Comparison of ENCODE assay signal across 8 mouse cellular contexts in genomic region chr19:4810309-4810708, GRCm38 (mm10). TPM values are rescaled to one million over a fixed set of nuclear protein-coding genes. Genes with fewer than 3 reads are reported as not detected.
DNase-seq lines count a peak whose midpoint lies in the region; ATAC-seq and TF ChIP-seq lines count a peak whose summit lies in the region.

No protein-coding gene starts in this region.

- H3K4me3 ChIP-seq in heart, embryonic 12.5 days, result peak overlapping the region; percentile 81
- H3K4me3 ChIP-seq in E14TG2a.4 (replicated peaks; ENCODE audit: low read length), result peak overlapping the region; percentile 99
- H3K4me3 ChIP-seq in forebrain, embryonic 13.5 days, result peak overlapping the region; percentile 90
- peak overlapping the region; percentile 87 for H3K4me3 ChIP-seq in liver, embryonic 16.5 days (ENCODE audit: low read depth, low read length)

- peak overlapping the region; percentile 83 for H3K4me2 ChIP-seq in heart, embryonic 12.5 days
- H3K4me2 ChIP-seq in forebrain, embryonic 13.5 days, result peak overlapping the region; percentile 90
- peak overlapping the region; percentile 80 for H3K4me2 ChIP-seq in liver, embryonic 16.5 days (ENCODE audit: low read depth, low read length)

- H3K27ac ChIP-seq in heart, embryonic 12.5 days (ENCODE audit: poor library complexity, severe bottlenecking), result peak overlapping the region; percentile 91; the same call in 1 of the 2 replicates
- peak overlapping the region; percentile 89; the same call in 1 of the 2 replicates for H3K27ac ChIP-seq in forebrain, embryonic 13.5 days
- H3K27ac ChIP-seq in liver, embryonic 16.5 days (ENCODE audit: low read length), result peak overlapping the region; percentile 91

- intact Hi-C loops in heart, postnatal 25 days (cut with DNase I), result loop anchor here (2.0 kb wide), 2 partner anchors 20 to 52 kb away; no protein-coding TSS in a partner anchor
- intact Hi-C loops in left cerebral cortex, postnatal 25 days (cut with DNase I), result no loop called here

- H3K4me1 ChIP-seq in heart, embryonic 12.5 days (replicated peaks), result peaks cover 22% of the 10 kb centered on the region
- peaks cover 43% of the 10 kb centered on the region for H3K4me1 ChIP-seq in E14TG2a.4 (replicated peaks; ENCODE audit: low read depth, low read length)
- H3K4me1 ChIP-seq in forebrain, embryonic 13.5 days, result peaks cover 31% of the 10 kb centered on the region
- peaks cover 23% of the 10 kb centered on the region for H3K4me1 ChIP-seq in liver, embryonic 16.5 days (ENCODE audit: control insufficient read depth, low read depth, low read length)

- 0% methylated on average over 14 of the region's 14 CpGs for WGBS in heart, embryonic 12.5 days
- under 1% methylated on average over 14 of the region's 14 CpGs for WGBS in forebrain, embryonic 13.5 days
- WGBS in liver, embryonic 16.5 days (ENCODE audit: insufficient replicate concordance), result under 1% methylated on average over 14 of the region's 14 CpGs

- TF ChIP-seq CTCF in E14TG2a.4 (conservative IDR thresholded peaks at IDR 0.05; ENCODE audit: low read length), result no peak

- no peak for DNase-seq in heart, postnatal 25 days (ENCODE audit: low spot score)
- no peak for DNase-seq in gastrocnemius, postnatal 25 days
- no peak for DNase-seq in left cerebral cortex, postnatal 25 days (ENCODE audit: low spot score in 2 of 2)

- peak overlapping the region; percentile 89 for H3K9ac ChIP-seq in heart, embryonic 12.5 days
- H3K9ac ChIP-seq in forebrain, embryonic 13.5 days, result peak overlapping the region; percentile 82
- H3K9ac ChIP-seq in liver, embryonic 16.5 days (ENCODE audit: low read depth, low read length), result peak overlapping the region; percentile 75

- peaks cover 5% of the 10 kb centered on the region; the same call in 1 of the 2 replicates for H3K36me3 ChIP-seq in heart, embryonic 12.5 days
- peaks cover 43% of the 10 kb centered on the region for H3K36me3 ChIP-seq in E14TG2a.4 (ENCODE audit: insufficient read depth, low read length)
- H3K36me3 ChIP-seq in forebrain, embryonic 13.5 days (ENCODE audit: poor library complexity, severe bottlenecking), result no peaks in the 10 kb centered on the region
- no peaks in the 10 kb centered on the region for H3K36me3 ChIP-seq in liver, embryonic 16.5 days (ENCODE audit: control insufficient read depth, insufficient read depth)

- no peaks in the 10 kb centered on the region for H3K27me3 ChIP-seq in heart, embryonic 12.5 days (replicated peaks)
- H3K27me3 ChIP-seq in E14TG2a.4 (ENCODE audit: insufficient read depth, low read length), result no peaks in the 10 kb centered on the region
- no peaks in the 10 kb centered on the region; the same call in 1 of the 2 replicates for H3K27me3 ChIP-seq in forebrain, embryonic 13.5 days
- H3K27me3 ChIP-seq in liver, embryonic 16.5 days (ENCODE audit: control insufficient read depth, insufficient read depth, low read depth, low read length), result no peaks in the 10 kb centered on the region

- no peak for ATAC-seq in heart, embryonic 12.5 days (ENCODE audit: insufficient number of reproducible peaks, low FRiP score)
- no peak for ATAC-seq in forebrain, embryonic 13.5 days
- no peak for ATAC-seq in liver, embryonic 16.5 days (ENCODE audit: low read depth)
- ATAC-seq in erythroid progenitor cell, adult 5-6 weeks (replicated peaks; ENCODE audit: low FRiP score, poor library complexity, severe bottlenecking), result no peak

- no peaks in the 10 kb centered on the region for H3K9me3 ChIP-seq in heart, embryonic 12.5 days (replicated peaks)
- H3K9me3 ChIP-seq in E14TG2a.4 (ENCODE audit: low read length), result no peaks in the 10 kb centered on the region
- H3K9me3 ChIP-seq in forebrain, embryonic 13.5 days (replicated peaks), result no peaks in the 10 kb centered on the region
- no peaks in the 10 kb centered on the region for H3K9me3 ChIP-seq in liver, embryonic 16.5 days (replicated peaks; ENCODE audit: control insufficient read depth, low read length)

RNA-seq across cellular contexts. Expression of gene Gm21992, which starts 1.1 kb away (rescaled TPM):
- 27.0 and 29.6 TPM in 2 replicates for polyA plus RNA-seq in heart, embryonic 12.5 days (2016; fragmentation: Nextera tagmentation; extraction: Ambion mirVana)
- 10 to 100 TPM; 12.7 to 17.2 TPM for total RNA-seq in heart, postnatal 25 days (2021)
- polyA plus RNA-seq in forebrain, embryonic 13.5 days (2015; fragmentation: Nextera tagmentation; extraction: Ambion mirVana), result 43.0 and 47.4 TPM in 2 replicates
- polyA plus RNA-seq in liver, embryonic 16.5 days (2015; fragmentation: Nextera tagmentation; extraction: Ambion mirVana), result 11.7 and 13.7 TPM in 2 replicates
- total RNA-seq in erythroid progenitor cell, adult 5-6 weeks (2015; ENCODE audit: low replicate concordance), result 13.7 and 83.8 TPM in 2 replicates
- total RNA-seq in erythroid progenitor cell, adult 5-6 weeks (2017; ENCODE audit: low replicate concordance), result 29.0 and 62.2 TPM in 2 replicates
- 1 to 10 TPM; 8.9 to 9.4 TPM for total RNA-seq in gastrocnemius, postnatal 25 days (2021)
- total RNA-seq in left cerebral cortex, postnatal 25 days (2021), result 10 to 100 TPM; 21.8 to 21.9 TPM

RNA-seq across cellular contexts. Expression of gene Rbm14, which starts 1.1 kb away (rescaled TPM):
- polyA plus RNA-seq in heart, embryonic 12.5 days (2016; fragmentation: Nextera tagmentation; extraction: Ambion mirVana), result 59.8 and 64.5 TPM in 2 replicates
- total RNA-seq in heart, postnatal 25 days (2021), result 10 to 100 TPM; 15.3 to 25.9 TPM
- polyA plus RNA-seq in forebrain, embryonic 13.5 days (2015; fragmentation: Nextera tagmentation; extraction: Ambion mirVana), result 88.3 and 95.3 TPM in 2 replicates
- polyA plus RNA-seq in liver, embryonic 16.5 days (2015; fragmentation: Nextera tagmentation; extraction: Ambion mirVana), result 39.1 and 41.2 TPM in 2 replicates
- 28.1 and 35.3 TPM in 2 replicates for total RNA-seq in erythroid progenitor cell, adult 5-6 weeks (2015; ENCODE audit: low replicate concordance)
- 27.7 and 27.9 TPM in 2 replicates for total RNA-seq in erythroid progenitor cell, adult 5-6 weeks (2017; ENCODE audit: low replicate concordance)
- 10 to 100 TPM; 11.1 to 11.2 TPM for total RNA-seq in gastrocnemius, postnatal 25 days (2021)
- total RNA-seq in left cerebral cortex, postnatal 25 days (2021), result 10 to 100 TPM; 49.9 to 59.8 TPM

RNA-seq across cellular contexts. Expression of gene Rbm4, which starts 16.6 kb away (rescaled TPM):
- 39.8 and 46.8 TPM in 2 replicates for polyA plus RNA-seq in heart, embryonic 12.5 days (2016; fragmentation: Nextera tagmentation; extraction: Ambion mirVana)
- total RNA-seq in heart, postnatal 25 days (2021), result 10 to 100 TPM; 45.7 to 48.0 TPM
- polyA plus RNA-seq in forebrain, embryonic 13.5 days (2015; fragmentation: Nextera tagmentation; extraction: Ambion mirVana), result 103 TPM in 2 replicates
- polyA plus RNA-seq in liver, embryonic 16.5 days (2015; fragmentation: Nextera tagmentation; extraction: Ambion mirVana), result 28.3 and 29.2 TPM in 2 replicates
- total RNA-seq in erythroid progenitor cell, adult 5-6 weeks (2015; ENCODE audit: low replicate concordance), result 41.5 and 67.4 TPM in 2 replicates
- 106 and 172 TPM in 2 replicates for total RNA-seq in erythroid progenitor cell, adult 5-6 weeks (2017; ENCODE audit: low replicate concordance)
- 10 to 100 TPM; 27.9 to 31.1 TPM for total RNA-seq in gastrocnemius, postnatal 25 days (2021)
- total RNA-seq in left cerebral cortex, postnatal 25 days (2021), result 10 to 100 TPM; 74.8 to 76.3 TPM

RNA-seq across cellular contexts. Expression of gene Ccs, which starts 28.8 kb away (rescaled TPM):
- polyA plus RNA-seq in heart, embryonic 12.5 days (2016; fragmentation: Nextera tagmentation; extraction: Ambion mirVana), result 33.9 and 34.5 TPM in 2 replicates
- total RNA-seq in heart, postnatal 25 days (2021), result 10 to 100 TPM; 26.2 to 26.6 TPM
- 42.0 and 47.0 TPM in 2 replicates for polyA plus RNA-seq in forebrain, embryonic 13.5 days (2015; fragmentation: Nextera tagmentation; extraction: Ambion mirVana)
- polyA plus RNA-seq in liver, embryonic 16.5 days (2015; fragmentation: Nextera tagmentation; extraction: Ambion mirVana), result 55.2 and 57.1 TPM in 2 replicates
- 30.2 and 74.6 TPM in 2 replicates for total RNA-seq in erythroid progenitor cell, adult 5-6 weeks (2015; ENCODE audit: low replicate concordance)
- 63.1 and 81.9 TPM in 2 replicates for total RNA-seq in erythroid progenitor cell, adult 5-6 weeks (2017; ENCODE audit: low replicate concordance)
- total RNA-seq in gastrocnemius, postnatal 25 days (2021), result 10 to 100 TPM; 26.3 to 27.1 TPM
- total RNA-seq in left cerebral cortex, postnatal 25 days (2021), result 10 to 100 TPM; 32.0 to 32.8 TPM

RNA-seq across cellular contexts. Expression of gene Ccdc87, which starts 28.9 kb away (rescaled TPM):
- polyA plus RNA-seq in heart, embryonic 12.5 days (2016; fragmentation: Nextera tagmentation; extraction: Ambion mirVana), result 0.05 TPM in 1 of 2 replicates, not detected in the other
- total RNA-seq in heart, postnatal 25 days (2021), result not detected
- polyA plus RNA-seq in forebrain, embryonic 13.5 days (2015; fragmentation: Nextera tagmentation; extraction: Ambion mirVana), result 0.23 and 0.39 TPM in 2 replicates
- not detected in 2 replicates for polyA plus RNA-seq in liver, embryonic 16.5 days (2015; fragmentation: Nextera tagmentation; extraction: Ambion mirVana)
- total RNA-seq in erythroid progenitor cell, adult 5-6 weeks (2015; ENCODE audit: low replicate concordance), result not detected in 2 replicates
- total RNA-seq in erythroid progenitor cell, adult 5-6 weeks (2017; ENCODE audit: low replicate concordance), result not detected in 2 replicates
- total RNA-seq in gastrocnemius, postnatal 25 days (2021), result not detected
- total RNA-seq in left cerebral cortex, postnatal 25 days (2021), result 1 to 10 TPM; 1.8 to 2.4 TPM
